Mouse (Mus musculus) intestine, embryonic 15.5 days (tissue): ENCODE measurements around the gene Phc2. TPM values are rescaled to one million over a fixed set of nuclear protein-coding genes. Genes with fewer than 3 reads are reported as not detected.

Experiments
- ATAC-seq: fragments of 200-750 bp; cut with Nextera tagmentation; 2 replicates; pipeline ENCODE4 v1.8.0; 2017; ENCODE audit warnings: moderate TSS enrichment, moderate library complexity
- H3K27ac ChIP-seq: fragments of 300-500 bp; sonication (generic); 2 replicates; pipeline ENCODE4 v1.5.1; 2015; ENCODE audit warnings: mild to moderate bottlenecking, inconsistent platforms
- H3K27me3 ChIP-seq: fragments of 300-500 bp; sonication (generic); replicated peaks from 2 replicates; pipeline ENCODE4 v1.6.1; 2015; ENCODE audit warnings: inconsistent platforms
- H3K36me3 ChIP-seq: fragments of 300-500 bp; sonication (generic); 2 replicates; pipeline ENCODE4 v1.6.1; 2015; ENCODE audit warnings: inconsistent platforms
- H3K4me1 ChIP-seq: fragments of 300-500 bp; sonication (generic); replicated peaks from 2 replicates; pipeline ENCODE4 v1.6.1; 2015; ENCODE audit warnings: inconsistent platforms
- H3K4me2 ChIP-seq: fragments of 300-500 bp; sonication (generic); replicated peaks from 2 replicates; pipeline ENCODE4 v1.6.1; 2015; ENCODE audit warnings: mild to moderate bottlenecking, inconsistent platforms
- H3K4me3 ChIP-seq: fragments of 300-500 bp; sonication (generic); replicated peaks from 2 replicates; pipeline ENCODE4 v1.5.1; 2015; ENCODE audit warnings: inconsistent platforms
- H3K9ac ChIP-seq: fragments of 300-500 bp; sonication (generic); 2 replicates; pipeline ENCODE4 v1.6.1; 2015; ENCODE audit warnings: inconsistent platforms
- H3K9me3 ChIP-seq: fragments of 300-500 bp; sonication (generic); 2 replicates; pipeline ENCODE4 v1.6.1; 2016; ENCODE audit warnings: inconsistent platforms
- WGBS: fragments of 180-500 bp; shearing (Covaris S2); methylation state at CpG from one replicate; pipeline ENCODE4 v1.1.7; 2015; 5-methylcytosine and 5-hydroxymethylcytosine counted together
- polyA plus RNA-seq: library from polyadenylated mRNA; unstranded; fragments of >200 nt; fragmentation: Nextera tagmentation; extraction: Ambion mirVana; gene quantifications from 2 replicates; pipeline ENCODE4 v1.2.1, GENCODE M21; 2015

The Phc2 gene
- polyA plus RNA-seq, 1 experiment from 2014 or later, result 42.3 TPM

GRCm38 (mm10) chr4:128728431-128728851 lies 73.9 kb downstream of the Phc2 start:
- no peaks in the 10 kb centered on the region for H3K27me3 ChIP-seq
- peak overlapping the region; percentile 87 for H3K9ac ChIP-seq
- H3K4me1 ChIP-seq, result peaks cover 25% of the 10 kb centered on the region
- peak overlapping the region; percentile 85 for H3K27ac ChIP-seq
- no peaks in the 10 kb centered on the region for H3K9me3 ChIP-seq
- peak overlapping the region; percentile 66 for H3K4me2 ChIP-seq
- H3K4me3 ChIP-seq, result peak overlapping the region; percentile 82
- H3K36me3 ChIP-seq, result no peaks in the 10 kb centered on the region
- WGBS, result under 1% methylated on average over 5 of the region's 5 CpGs
- ATAC-seq, result no peak

- no peaks in the 10 kb centered on the region for H3K27me3 ChIP-seq
- peaks cover 32% of the 10 kb centered on the region for H3K4me1 ChIP-seq
- peak overlapping the region; percentile 82 for H3K4me3 ChIP-seq
- peak overlapping the region; percentile 85 for H3K27ac ChIP-seq
- peak overlapping the region; percentile 87 for H3K9ac ChIP-seq
- H3K36me3 ChIP-seq, result no peaks in the 10 kb centered on the region
- no peaks in the 10 kb centered on the region for H3K9me3 ChIP-seq
- WGBS, result 15% methylated on average over 15 of the region's 15 CpGs
- H3K4me2 ChIP-seq, result peak overlapping the region; percentile 66
- ATAC-seq, result no peak
Measured at GRCm38 (mm10) chr4:128729033-128729708, 74.7 kb downstream of the Phc2 start.

GRCm38 (mm10) chr4:128729709-128730037 lies 75.2 kb downstream of the Phc2 start:
- no peak for ATAC-seq
- Histone ChIP-seq H3K9me3 (no peaks in the 10 kb centered on the region), H3K4me2 (peak overlapping the region; percentile 66), H3K9ac (peak overlapping the region; percentile 87), H3K36me3 (no peaks in the 10 kb centered on the region), H3K27ac (peak overlapping the region; percentile 85; the same call in 1 of the 2 replicates), H3K4me1 (peaks cover 37% of the 10 kb centered on the region), H3K27me3 (no peaks in the 10 kb centered on the region), H3K4me3 (peak overlapping the region; percentile 82)
- WGBS, result 17% methylated on average over 5 of the region's 5 CpGs

GRCm38 (mm10) chr4:128730271-128730670 lies 75.8 kb downstream of the Phc2 start:
- H3K27me3 ChIP-seq, result no peaks in the 10 kb centered on the region
- 0 out of 2 replicates have a peak overlapping the region, but pooled peaks have one; percentile 85 for H3K27ac ChIP-seq
- H3K4me2 ChIP-seq, result peak overlapping the region; percentile 66
- WGBS, result 64% methylated on average over 6 of the region's 6 CpGs
- no peaks in the 10 kb centered on the region for H3K9me3 ChIP-seq
- no peaks in the 10 kb centered on the region for H3K36me3 ChIP-seq
- ATAC-seq, result no peak
- H3K4me3 ChIP-seq, result no peak overlapping the region
- peaks cover 43% of the 10 kb centered on the region for H3K4me1 ChIP-seq
- no peak overlapping the region for H3K9ac ChIP-seq

GRCm38 (mm10) chr4:128732794-128733193 lies 78.3 kb downstream of the Phc2 start:
- no peak overlapping the region for H3K9ac ChIP-seq
- no peaks in the 10 kb centered on the region for H3K9me3 ChIP-seq
- H3K27me3 ChIP-seq, result no peaks in the 10 kb centered on the region
- 0 out of 2 replicates have a peak, but pooled peaks cover under 1% of the 10 kb centered on the region for H3K36me3 ChIP-seq
- H3K4me1 ChIP-seq, result peaks cover 64% of the 10 kb centered on the region
- H3K4me3 ChIP-seq, result no peak overlapping the region
- no peak for ATAC-seq
- H3K4me2 ChIP-seq, result no peak overlapping the region
- 41% methylated on average over 5 of the region's 5 CpGs for WGBS
- H3K27ac ChIP-seq, result no peak overlapping the region

GRCm38 (mm10) chr4:128733496-128733895 lies 79.0 kb downstream of the Phc2 start:
- Histone ChIP-seq H3K27ac (peak overlapping the region; percentile 57), H3K4me1 (peaks cover 70% of the 10 kb centered on the region), H3K4me2 (peak overlapping the region; percentile 15; the same call in 1 of the 2 replicates), H3K27me3 (no peaks in the 10 kb centered on the region), H3K36me3 (0 out of 2 replicates have a peak, but pooled peaks cover 3% of the 10 kb centered on the region), H3K4me3 (no peak overlapping the region), H3K9ac (no peak overlapping the region), H3K9me3 (no peaks in the 10 kb centered on the region)
- 35% methylated on average over 6 of the region's 6 CpGs for WGBS
- no peak for ATAC-seq

GRCm38 (mm10) chr4:128734217-128734616 lies 79.7 kb downstream of the Phc2 start:
- Histone ChIP-seq H3K9me3 (no peaks in the 10 kb centered on the region), H3K27ac (peak overlapping the region; percentile 57), H3K4me1 (peaks cover 63% of the 10 kb centered on the region), H3K9ac (no peak overlapping the region), H3K36me3 (0 out of 2 replicates have a peak, but pooled peaks cover 3% of the 10 kb centered on the region), H3K4me2 (peak overlapping the region; percentile 15; the same call in 1 of the 2 replicates), H3K27me3 (no peaks in the 10 kb centered on the region), H3K4me3 (no peak overlapping the region)
- peak; percentile 63 for ATAC-seq
- 25% methylated on average over 5 of the region's 5 CpGs for WGBS

GRCm38 (mm10) chr4:128734721-128735671 lies 80.5 kb downstream of the Phc2 start:
- WGBS, result 71% methylated on average over 18 of the region's 18 CpGs
- Histone ChIP-seq H3K36me3 (0 out of 2 replicates have a peak, but pooled peaks cover 3% of the 10 kb centered on the region), H3K27ac (0 out of 2 replicates have a peak overlapping the region, but pooled peaks have one; percentile 57), H3K27me3 (no peaks in the 10 kb centered on the region), H3K4me2 (peak overlapping the region; percentile 15; the same call in 1 of the 2 replicates), H3K9ac (no peak overlapping the region), H3K9me3 (no peaks in the 10 kb centered on the region), H3K4me1 (peaks cover 55% of the 10 kb centered on the region), H3K4me3 (no peak overlapping the region)
- 0 out of 2 replicates have a peak, but pooled peaks have one; percentile 17 for ATAC-seq

- H3K9me3 ChIP-seq, result no peaks in the 10 kb centered on the region
- peak; percentile 10; the same call in 1 of the 2 replicates for ATAC-seq
- 46% methylated on average over 6 of the region's 6 CpGs for WGBS
- H3K4me1 ChIP-seq, result peaks cover 55% of the 10 kb centered on the region
- no peak overlapping the region for H3K4me3 ChIP-seq
- no peaks in the 10 kb centered on the region for H3K27me3 ChIP-seq
- H3K27ac ChIP-seq, result peak overlapping the region; percentile 67
- H3K9ac ChIP-seq, result 0 out of 2 replicates have a peak overlapping the region, but pooled peaks have one; percentile 5
- H3K4me2 ChIP-seq, result no peak overlapping the region
- 0 out of 2 replicates have a peak, but pooled peaks cover 3% of the 10 kb centered on the region for H3K36me3 ChIP-seq
Measured at GRCm38 (mm10) chr4:128737137-128737589, 82.7 kb downstream of the Phc2 start.

- peak overlapping the region; percentile 67 for H3K27ac ChIP-seq
- H3K4me2 ChIP-seq, result peak overlapping the region; percentile 14; the same call in 1 of the 2 replicates
- ATAC-seq, result peak; percentile 53
- H3K4me1 ChIP-seq, result peaks cover 55% of the 10 kb centered on the region
- H3K9me3 ChIP-seq, result no peaks in the 10 kb centered on the region
- no peak overlapping the region for H3K9ac ChIP-seq
- no peak overlapping the region for H3K4me3 ChIP-seq
- H3K36me3 ChIP-seq, result 0 out of 2 replicates have a peak, but pooled peaks cover 3% of the 10 kb centered on the region
- WGBS, result 45% methylated on average over 14 of the region's 14 CpGs
- H3K27me3 ChIP-seq, result no peaks in the 10 kb centered on the region
Measured at GRCm38 (mm10) chr4:128737825-128738610, 83.5 kb downstream of the Phc2 start.

GRCm38 (mm10) chr4:128740878-128741277 lies 86.4 kb downstream of the Phc2 start:
- Histone ChIP-seq H3K27me3 (no peaks in the 10 kb centered on the region), H3K4me1 (peaks cover 27% of the 10 kb centered on the region), H3K27ac (no peak overlapping the region), H3K9ac (no peak overlapping the region), H3K4me2 (no peak overlapping the region), H3K36me3 (peaks cover 16% of the 10 kb centered on the region), H3K4me3 (no peak overlapping the region), H3K9me3 (no peaks in the 10 kb centered on the region)
- WGBS, result 32% methylated on average over 1 of the region's 1 CpGs
- ATAC-seq, result no peak
